Mouse (Mus musculus) gastrocnemius, postnatal 25 days (tissue): ENCODE results near the gene BC052040. TPM values are rescaled to one million over a fixed set of nuclear protein-coding genes. Genes with fewer than 3 reads are reported as not detected.

Experiments used
- DNase-seq: peaks from one replicate; pipeline ENCODE4 v3.0.0; 2022
- total RNA-seq, 2 experiments: library from RNA; stranded (reverse); gene quantifications; 1 replicate in 1 of 2; 2 replicates in 1 of 2; pipeline ENCODE4 v1.2.3; 2021

The BC052040 gene
- total RNA-seq, 2 experiments from 2014 or later: 1.6 to 2.3 TPM

DNA sequence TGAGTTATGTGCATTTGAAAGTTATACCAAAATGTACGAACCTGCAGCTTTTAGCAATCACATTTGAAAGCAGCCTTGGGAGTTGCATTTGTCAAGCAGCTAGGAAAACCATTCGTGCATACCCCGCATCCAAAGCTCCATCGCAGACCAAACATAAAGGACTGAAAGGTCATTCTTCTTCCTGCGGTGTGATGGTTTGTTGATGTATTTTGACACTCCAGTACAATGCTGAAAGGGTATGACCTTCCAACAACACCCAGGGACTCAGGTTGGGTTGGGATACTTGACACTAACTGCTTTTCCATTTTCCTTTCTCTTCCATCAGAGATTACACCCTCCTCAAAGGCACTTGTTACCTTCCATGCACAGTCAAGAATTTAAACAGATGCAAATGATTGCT lies 121.1 kb downstream of the BC052040 start:
- DNase-seq: no peak

DNA sequence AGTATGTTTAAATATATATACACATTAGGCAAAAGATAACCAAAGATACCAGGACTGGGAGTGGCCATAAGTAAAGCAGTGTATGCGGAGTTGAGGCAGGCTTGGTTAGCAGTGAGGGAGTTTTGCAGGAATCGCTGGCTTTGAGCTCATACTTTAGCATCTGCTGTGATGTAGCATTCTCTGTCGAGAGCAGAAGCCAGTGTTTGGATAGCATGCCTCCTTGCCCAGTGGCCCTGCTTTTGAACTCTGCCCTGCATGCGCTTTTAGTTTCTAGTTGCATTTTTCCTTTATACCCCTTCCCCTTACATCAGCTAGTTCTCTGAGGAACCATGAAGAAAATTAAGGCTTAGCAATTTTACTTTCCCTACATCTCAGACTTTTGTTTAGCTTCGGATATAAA lies 136.0 kb downstream of the BC052040 start:
- DNase-seq: no peak

DNA sequence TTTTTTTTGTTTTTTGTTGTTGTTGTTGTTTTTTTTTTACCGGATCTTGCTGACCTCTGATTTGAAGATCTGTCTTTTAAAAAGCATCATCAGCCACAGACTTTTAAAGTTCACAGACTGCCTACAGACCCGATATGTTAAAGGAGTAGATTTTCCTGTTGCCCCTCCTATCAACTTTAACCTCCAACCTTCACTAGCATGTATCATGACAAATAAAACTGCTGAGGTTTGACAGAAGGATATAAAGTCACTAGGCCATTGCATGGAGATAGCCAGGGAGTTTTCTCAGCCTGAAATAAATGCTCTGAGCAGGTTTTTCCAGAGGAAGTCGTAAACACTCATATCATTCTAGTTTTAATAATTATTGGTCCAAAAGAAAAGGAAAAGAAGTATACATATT lies 136.5 kb downstream of the BC052040 start:
- DNase-seq: no peak

DNA sequence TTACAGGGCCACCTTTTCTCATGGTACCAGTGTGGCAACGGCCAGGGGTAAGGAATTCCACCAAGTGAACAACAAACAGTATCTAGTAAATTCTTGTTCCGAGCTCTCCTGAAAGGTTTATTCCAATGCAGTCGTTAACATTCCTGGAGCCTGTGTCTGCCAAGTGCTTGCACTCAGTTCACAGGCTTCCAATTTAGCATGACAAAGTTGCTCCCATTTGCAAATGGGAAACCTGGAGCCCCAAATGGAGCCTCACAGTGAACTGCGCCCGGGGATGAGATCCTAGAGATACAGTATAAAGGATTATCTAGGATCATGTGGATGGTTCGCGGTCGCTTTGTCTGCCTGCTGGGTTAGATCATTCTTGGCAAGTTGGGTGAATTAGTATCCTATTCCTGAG lies 141.9 kb downstream of the BC052040 start:
- no peak for DNase-seq

DNA sequence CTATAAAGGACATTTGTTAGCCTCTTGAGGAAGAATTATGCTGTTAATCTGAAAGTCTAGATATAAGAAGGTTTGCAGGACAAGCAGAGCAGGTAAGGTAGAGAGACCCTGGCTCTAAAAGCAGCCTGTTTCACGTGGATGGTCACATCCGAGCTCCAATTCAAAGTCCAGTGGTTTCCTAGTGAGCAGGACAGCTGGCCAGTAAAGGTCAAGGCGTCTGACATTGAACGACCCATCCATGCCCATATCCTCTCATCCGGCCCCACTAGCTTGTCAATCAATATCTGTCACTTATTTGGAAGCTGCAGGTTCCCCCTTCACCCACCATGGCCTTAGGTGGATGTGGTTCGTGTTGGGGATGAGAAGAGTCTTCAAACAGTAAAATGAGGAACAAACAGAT lies 142.7 kb downstream of the BC052040 start:
- DNase-seq: no peak

DNA sequence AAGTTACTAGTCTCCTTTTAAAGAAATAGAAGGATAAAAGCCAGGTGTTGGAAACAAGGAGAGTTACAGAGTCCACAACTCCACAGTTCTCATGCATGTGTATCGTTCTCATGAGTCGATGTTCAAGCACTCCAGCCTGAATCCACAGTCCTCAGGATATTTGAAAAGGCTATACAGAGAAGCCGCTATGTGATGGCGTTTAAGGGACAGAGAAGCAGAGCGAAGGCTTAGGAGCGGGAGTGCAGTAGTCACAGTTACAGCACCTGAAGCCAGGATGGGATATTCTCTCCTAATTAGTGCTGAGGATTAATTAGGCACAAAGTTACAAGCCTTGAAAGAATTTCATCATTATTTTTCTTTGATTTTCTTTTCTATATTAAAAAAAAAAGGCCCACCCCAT lies 143.2 kb downstream of the BC052040 start:
- no peak for DNase-seq

DNA sequence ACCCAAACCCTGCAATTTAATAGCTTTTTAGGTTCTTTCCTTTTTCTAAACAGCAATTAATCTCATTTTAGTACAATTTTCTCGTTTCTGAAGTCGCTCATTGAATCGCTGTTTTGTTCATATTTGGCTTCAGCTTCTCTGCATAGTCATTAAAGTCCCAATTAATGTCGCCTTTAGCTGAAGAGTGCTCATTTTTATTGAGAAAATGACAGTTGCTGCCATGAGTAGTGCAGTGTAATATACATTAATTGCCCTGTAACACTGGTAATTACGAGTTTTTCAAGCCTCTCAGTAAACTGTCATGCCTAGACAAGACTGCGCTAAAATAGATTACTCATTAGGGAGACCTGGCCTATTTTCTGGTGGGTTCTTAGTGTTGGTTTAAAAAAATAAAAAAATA lies 144.0 kb downstream of the BC052040 start:
- no peak for DNase-seq

DNA sequence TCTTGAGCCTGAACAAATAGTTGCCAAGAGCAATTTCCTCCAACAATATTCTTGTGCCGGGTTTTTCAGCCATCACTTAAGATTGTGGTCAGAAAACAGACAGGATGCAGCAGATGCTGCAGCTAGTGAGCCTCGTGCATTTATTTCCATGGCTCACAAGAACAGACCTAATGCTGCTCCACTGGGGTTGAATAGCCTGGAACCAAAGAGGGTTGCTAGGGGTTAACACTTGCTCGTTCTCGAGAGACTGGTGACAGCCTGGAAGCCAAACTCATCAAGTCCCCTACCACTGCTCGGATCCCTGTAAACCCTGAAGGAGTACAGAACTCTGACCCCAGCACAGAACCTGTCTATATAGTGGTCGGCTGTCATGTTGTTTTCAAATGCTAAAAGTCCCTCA lies 144.4 kb downstream of the BC052040 start:
- DNase-seq: no peak

DNA sequence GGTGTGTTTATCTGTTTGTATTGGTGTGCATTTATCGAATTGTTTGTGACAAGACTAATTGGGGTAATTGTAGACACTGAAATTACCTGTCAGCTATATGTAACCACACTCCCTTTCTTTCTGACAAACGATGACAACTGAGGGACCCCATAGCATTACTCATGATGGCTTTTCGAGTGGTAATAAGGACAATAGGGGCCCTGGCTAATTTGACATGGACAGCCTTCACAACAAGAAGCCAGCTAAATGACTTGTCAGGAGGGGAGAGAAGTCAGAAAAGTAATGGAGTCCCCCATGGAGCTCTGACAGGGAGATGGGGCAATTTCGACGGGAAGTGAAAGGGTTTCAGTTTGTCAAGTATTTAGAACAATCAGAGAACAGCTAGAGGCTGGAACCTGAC lies 145.3 kb downstream of the BC052040 start:
- DNase-seq: no peak

DNA sequence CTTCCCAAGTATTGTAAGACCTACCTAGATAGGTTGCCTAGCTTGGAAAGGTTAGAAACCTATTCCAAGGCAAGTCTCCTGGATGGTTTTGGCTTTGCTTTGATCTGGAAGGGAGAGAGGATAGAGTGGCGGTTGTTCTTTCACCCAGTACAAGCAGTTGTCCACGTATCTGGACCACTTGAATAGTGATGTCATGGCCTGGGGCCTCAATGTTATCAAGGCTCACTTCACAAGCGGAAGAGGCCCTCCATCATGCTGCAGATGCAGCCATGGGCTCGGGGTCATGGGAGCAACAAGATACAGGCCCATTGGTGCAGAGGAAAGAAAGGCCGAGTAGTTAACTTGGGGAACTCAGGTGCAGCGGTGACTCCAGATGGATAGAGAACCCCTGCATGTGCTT lies 147.1 kb downstream of the BC052040 start:
- no peak for DNase-seq

DNA sequence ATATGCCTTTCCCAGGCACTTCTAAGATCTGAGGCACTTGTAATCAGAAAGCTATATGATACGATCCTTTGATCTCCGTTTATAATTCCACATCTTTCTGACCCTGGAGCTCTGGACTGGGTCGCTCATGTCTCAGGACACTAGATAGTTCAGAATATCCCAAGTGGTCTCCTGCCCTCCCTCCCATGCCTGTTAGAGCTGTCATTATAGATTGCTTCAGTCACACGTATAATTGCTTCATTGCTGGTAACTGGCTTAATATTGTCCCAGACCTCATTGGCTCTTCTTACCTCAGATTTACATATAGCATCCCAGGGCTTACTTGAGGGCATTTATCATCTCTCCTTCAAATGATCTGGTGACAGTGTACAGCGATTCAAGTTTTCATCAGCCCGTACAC lies 149.0 kb downstream of the BC052040 start:
- no peak for DNase-seq

DNA sequence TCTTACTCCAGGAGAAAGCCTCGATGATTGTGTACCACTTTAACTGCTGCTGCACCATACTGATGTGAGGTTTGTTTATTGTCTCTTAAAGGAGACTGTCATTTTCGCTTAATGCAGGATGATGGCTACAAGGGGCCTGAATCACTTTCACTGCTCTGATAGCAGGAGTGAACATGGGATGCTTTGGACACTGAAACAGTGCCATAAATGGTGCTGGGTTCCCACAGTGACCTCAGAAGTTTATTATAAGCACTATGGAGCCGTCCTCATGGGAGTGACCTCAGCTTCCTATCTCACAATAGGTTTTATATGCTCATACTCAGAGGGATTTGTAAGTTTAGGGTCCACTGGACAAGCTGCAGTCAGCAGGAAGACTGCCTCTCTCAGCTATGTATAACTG lies 149.7 kb downstream of the BC052040 start:
- DNase-seq: no peak

DNA sequence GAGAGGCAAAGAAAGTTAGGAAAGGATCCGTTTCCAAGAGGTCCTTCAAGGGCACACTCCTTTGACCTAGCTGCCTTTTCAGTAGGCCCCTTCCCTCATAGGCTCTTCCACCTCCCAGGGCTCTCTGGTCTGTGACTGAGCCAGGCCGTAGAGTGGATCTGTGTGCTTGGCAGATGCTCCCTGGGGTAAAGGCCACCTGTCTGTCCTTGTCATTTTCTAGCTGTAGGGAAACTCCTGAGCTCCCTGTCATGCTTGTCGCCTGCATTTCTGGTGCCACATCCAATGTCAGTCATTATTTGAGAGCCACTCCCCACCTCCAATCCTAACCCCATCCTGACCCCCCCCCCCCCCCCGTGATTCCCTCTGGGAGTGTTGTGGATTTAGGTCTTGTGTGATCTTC lies 151.1 kb downstream of the BC052040 start:
- no peak for DNase-seq

DNA sequence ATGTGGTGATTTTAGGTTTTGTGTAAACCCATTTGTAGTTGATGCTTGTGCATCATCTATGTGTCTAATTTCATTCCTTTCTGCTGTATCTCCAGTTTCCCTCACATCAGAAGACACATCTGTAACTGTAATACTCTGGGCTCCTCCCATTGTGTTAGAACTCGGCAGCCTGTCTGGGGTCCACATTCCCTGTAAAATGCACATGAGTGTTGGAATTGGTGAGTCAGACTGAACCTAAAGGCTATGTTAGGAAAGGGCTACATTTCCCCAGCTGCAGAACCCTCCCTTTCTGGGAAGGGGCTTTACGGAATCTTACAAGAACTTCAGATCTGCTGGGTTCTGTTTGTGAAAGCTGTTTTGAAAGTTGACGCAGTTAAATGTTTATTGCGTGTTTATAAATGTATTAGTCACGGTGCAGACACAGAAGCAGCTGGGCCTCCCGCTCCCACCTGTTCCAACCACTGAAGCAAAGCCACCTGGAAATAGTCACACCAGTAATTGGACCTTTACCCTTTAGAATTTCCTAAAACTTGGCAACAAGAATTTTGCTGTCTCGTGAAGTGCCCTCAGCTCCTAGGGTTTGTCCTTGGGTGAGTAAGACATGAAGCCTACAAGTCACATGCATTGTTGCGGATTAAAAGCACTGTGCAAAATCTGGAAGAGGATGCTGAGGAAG lies 151.6 kb downstream of the BC052040 start:
- no peak for DNase-seq

DNA sequence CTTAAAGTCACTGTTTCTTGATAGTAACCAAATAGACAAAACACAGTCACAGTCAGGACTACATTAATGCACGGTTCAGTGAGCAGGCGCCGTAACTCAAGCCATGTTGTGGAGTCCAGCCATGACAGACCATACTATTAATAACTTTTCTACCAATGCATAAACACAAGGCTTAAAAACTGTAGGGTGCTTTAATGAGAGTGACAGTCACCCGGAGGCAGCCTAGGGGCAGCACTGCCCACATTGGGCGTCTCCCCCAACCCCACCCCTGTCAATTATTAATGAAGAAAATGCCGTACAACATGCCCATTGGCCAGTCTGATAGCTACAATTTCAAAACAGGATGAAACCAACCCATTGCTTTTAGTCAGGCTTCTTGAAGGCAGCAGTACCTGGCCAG lies 153.3 kb downstream of the BC052040 start:
- no peak for DNase-seq

DNA sequence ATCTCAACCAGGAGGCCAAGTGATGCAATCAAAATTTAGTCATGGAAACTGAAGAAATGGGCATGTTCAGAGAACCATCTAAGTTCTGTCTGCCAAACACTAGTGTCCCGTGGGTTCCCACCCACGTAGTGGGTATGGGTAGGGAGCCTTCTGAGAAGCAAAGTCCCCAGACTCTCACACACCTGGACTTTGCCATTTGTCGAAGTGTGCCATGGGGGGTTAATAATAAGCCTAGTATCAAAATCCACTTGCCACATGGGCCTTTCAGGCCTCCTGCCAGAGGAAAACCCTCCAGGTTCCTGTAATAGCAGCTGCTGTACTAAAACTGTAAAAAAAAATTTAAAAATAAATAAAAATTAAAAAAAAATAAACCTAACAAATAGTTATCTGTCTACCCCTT lies 154.9 kb downstream of the BC052040 start:
- no peak for DNase-seq

DNA sequence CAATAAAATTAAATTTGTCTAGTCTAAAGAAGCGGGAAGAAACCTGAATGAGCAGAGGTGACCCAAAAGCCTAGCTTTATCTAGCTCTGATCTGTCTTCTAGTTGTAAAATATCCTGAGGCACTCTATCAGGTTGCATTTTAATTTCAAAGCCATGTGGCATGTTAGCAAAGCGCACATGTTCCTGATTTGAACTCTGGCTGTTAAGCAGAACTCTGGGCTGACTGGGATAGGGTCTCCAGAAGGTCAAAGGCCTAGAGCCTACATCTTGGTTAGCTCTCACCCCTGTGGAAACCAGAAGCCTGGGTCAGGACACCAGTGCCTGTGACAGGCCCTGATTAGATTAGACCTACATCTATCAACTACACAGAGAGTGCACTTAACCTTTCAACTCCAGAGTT lies 156.4 kb downstream of the BC052040 start:
- DNase-seq: no peak

DNA sequence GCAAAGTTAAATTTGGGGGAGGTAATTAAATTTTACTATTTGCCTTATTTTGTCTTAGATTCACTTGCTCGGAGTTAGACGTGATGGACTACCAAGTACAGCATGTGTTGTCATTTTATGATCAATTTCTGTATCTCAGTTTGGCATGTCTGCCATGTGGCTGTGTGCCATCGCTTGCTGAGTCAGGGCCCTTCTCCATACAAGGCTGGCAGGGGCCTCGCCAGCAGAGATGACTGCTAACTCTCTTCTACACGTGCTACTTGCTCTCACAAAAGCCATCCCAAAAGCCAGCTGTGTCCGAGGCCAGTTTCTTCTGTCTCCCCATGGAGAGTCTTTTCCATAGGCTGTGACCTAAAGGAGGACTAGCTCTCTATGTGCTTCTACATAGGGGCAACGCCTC lies 160.5 kb downstream of the BC052040 start:
- no peak for DNase-seq

DNA sequence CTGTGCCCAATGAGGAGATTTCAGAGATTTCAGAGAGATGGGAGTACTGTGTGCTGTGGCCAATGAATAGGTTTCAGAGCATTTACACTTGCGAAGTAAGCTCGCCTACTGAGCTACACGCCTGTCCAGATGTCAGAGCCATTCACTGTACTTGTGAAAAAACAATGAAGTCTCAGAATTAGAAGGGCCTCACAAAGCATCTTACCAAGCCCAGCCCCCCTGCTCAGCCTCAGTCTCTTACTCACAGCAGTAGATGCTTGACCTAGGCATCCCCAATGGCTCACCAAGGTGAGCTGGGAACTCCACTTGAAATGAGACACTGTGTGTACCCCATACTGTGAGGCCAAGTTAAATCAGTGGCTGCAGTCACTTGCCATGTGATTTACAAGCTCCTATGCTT lies 166.1 kb downstream of the BC052040 start:
- no peak for DNase-seq

DNA sequence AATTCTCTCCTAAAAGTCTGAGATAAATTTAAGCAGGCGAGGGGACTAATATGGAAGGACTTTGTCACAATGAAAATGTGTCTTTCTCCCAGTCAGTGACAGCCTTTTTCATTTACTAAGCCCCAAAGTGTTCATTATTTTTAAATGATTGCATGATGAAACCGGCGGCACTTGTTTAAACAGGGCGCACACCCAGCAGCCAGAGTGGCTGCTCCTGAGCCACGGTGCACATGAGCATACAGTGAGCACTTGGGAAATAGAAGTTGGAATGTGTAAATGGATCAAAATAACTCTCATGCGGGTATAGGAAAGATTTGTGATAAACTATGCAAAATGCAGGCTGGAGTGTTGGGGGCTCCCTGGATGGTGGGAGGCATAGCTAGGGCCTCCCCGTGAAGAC lies 169.7 kb downstream of the BC052040 start:
- no peak for DNase-seq

DNA sequence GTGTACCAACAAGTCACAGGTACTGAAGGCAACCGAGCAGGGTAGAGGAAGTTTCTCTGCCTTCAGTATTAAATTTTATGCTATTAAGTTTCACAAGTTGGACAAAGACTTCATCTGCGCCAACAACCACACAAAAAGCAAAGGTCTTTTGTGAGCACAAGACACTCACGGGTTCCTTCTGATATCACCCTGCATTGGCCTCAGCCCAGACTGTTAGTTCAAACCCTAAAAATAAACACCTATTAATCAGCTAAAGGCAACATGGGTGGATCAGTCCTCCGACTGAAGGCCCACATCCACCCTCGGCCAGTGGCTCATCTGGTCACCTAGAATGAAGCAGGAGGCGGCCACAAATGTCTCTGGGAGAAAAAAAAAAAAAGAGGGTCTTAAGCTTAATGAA lies 176.2 kb downstream of the BC052040 start:
- DNase-seq: no peak

DNA sequence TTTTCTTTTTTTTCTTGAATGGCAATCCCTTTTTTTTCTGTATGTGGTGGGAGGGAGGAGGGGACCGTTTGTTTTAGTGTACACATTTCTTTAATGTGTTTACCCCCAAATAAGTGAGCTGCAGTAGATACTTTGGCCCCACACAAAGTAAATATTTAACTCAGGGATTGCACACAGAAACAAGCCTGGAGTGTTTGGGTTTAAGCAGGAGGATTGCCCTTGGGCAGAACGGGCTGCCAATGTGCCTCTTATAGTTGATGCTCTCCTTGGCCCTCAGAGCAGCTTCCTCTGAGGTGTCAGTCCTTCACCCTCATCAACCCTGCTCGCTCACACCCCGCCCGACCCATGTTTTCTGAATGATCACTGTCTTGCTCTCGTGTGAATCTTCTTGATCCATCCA lies 177.0 kb downstream of the BC052040 start:
- no peak for DNase-seq

DNA sequence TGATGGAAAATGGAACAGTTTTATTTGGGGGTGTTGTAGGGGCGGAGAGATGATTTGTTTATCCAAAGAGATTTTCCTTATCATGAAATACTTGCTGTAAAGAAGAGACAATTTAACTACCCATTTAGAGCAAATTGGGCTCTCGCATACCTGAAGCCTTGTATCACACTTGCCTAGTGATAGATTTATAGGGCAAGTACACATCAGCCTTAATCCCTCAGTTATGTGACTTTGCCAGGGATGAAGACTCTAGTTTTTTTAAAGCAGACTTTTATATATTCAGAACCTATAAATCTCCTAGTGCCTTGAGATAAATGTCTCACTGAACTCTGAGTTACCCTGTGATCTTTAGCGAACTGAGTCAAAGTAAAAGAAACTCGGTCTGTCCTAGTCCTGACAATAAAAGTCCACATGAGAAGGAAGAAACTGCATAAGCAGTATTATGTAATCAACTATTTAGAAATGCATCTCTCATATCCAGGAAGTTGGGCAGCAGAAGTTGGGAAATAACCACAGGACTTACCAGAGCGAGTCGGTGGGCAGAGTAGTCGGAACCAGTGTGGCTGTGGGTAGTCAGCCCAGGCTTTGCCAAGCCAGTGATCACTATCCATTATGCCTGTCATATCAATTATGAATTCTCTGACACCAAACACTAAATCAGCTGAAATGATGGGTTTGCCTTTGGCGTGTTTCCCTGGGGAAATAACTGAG lies 183.2 kb downstream of the BC052040 start:
- DNase-seq: no peak

DNA sequence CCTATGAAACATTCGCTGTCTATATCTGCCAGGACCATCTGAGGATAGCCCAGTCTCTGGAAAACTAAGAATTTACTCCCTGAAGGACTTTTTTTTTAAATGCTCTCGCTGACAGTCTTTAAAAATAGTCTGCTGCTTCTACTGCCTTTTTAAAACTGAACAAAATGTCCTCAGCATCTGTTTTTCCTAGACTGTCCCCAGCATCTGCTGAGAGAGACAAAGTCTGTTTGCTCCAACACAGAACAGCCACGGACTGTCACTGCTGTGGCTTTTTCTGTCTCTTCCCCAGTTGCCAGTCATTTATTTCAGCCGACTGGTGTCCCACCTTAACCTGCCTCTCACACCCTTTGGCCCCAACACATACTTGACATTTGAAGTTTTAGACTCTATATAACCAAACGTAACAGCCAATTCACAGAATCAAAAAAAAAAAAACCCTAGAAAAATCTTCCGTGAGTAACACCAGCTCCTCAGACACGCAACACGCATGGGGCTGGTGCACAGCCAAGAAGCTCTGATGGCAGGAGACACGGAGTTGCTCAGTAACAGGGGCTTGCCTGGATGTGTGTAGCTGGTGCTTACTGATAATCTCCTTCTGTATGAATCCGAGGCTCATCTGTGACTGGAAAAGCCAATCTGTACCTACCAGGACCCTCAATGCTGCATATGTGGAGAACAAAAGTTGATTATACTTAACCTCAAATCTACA lies 188.2 kb downstream of the BC052040 start:
- no peak for DNase-seq
